Mouse (Mus musculus) intestine, postnatal 0 days (tissue): Measurements from ENCODE around the gene Fam107a. TPM values are rescaled to one million over a fixed set of nuclear protein-coding genes. Genes with fewer than 3 reads are reported as not detected.

Experiments
- ATAC-seq: fragments of 200-750 bp; cut with Nextera tagmentation; 2 replicates; pipeline ENCODE4 v1.8.0; 2017; ENCODE audit warnings: mild to moderate bottlenecking, moderate TSS enrichment, moderate library complexity
- H3K27ac ChIP-seq: fragments of 300-500 bp; sonication (generic); 2 replicates; pipeline ENCODE4 v1.5.1; 2014; ENCODE audit warnings: mild to moderate bottlenecking, low read depth, low read length, moderate library complexity
- H3K27me3 ChIP-seq: fragments of 300-500 bp; sonication (generic); replicated peaks from 2 replicates; pipeline ENCODE4 v1.6.1; 2014; ENCODE audit warnings: low read length, mixed read lengths; ENCODE audit not compliant: control insufficient read depth, insufficient read depth
- H3K36me3 ChIP-seq: fragments of 300-500 bp; sonication (generic); 2 replicates; pipeline ENCODE4 v1.6.1; 2014; ENCODE audit warnings: mild to moderate bottlenecking, moderate library complexity; ENCODE audit not compliant: control insufficient read depth, insufficient read depth
- H3K4me1 ChIP-seq: fragments of 300-500 bp; sonication (generic); replicated peaks from 2 replicates; pipeline ENCODE4 v1.6.1; 2014; ENCODE audit warnings: antibody characterized with exemption, low read length, mixed read lengths; ENCODE audit not compliant: control insufficient read depth, insufficient read depth
- H3K4me2 ChIP-seq: fragments of 300-500 bp; sonication (generic); replicated peaks from 2 replicates; pipeline ENCODE4 v1.6.1; 2014; ENCODE audit warnings: low read depth, mild to moderate bottlenecking, moderate library complexity
- H3K4me3 ChIP-seq: fragments of 300-500 bp; sonication (generic); 2 replicates; pipeline ENCODE4 v1.5.1; 2014; ENCODE audit warnings: low read depth, low read length
- H3K9ac ChIP-seq: fragments of 300-500 bp; sonication (generic); 2 replicates; pipeline ENCODE4 v1.6.1; 2014; ENCODE audit warnings: mild to moderate bottlenecking, low read depth, low read length
- H3K9me3 ChIP-seq: fragments of 300-500 bp; sonication (generic); 2 replicates; pipeline ENCODE4 v1.6.1; 2016; ENCODE audit warnings: mixed run types; ENCODE audit not compliant: control insufficient read depth
- CTCF ChIP-seq: sonication (generic); IDR thresholded peaks from 2 replicates; pipeline ENCODE4 v1.5.1; 2016; ENCODE audit warnings: low read depth, mild to moderate bottlenecking, control low read depth, antibody characterized with exemption, moderate library complexity
- WGBS: fragments of 180-500 bp; shearing (Covaris S2); extraction: QIAGEN DNeasy Blood & Tissue Kit; methylation state at CpG from one replicate; pipeline ENCODE4 v1.1.7; 2014; 5-methylcytosine and 5-hydroxymethylcytosine counted together
- polyA plus RNA-seq: library from polyadenylated mRNA; unstranded; fragments of >200 nt; fragmentation: Nextera tagmentation; extraction: Ambion mirVana; gene quantifications from 2 replicates; pipeline ENCODE4 v1.2.1, GENCODE M21; 2015

Fam107a gene
- polyA plus RNA-seq, 1 experiment from 2014 or later, result 0.16 TPM

- ATAC-seq, result no peak
- Histone ChIP-seq H3K4me3 (no peak overlapping the region), H3K9ac (no peak overlapping the region), H3K36me3 (no peaks in the 10 kb centered on the region), H3K4me1 (0 out of 2 replicates have a peak, but pooled peaks cover 2% of the 10 kb centered on the region), H3K9me3 (no peaks in the 10 kb centered on the region), H3K4me2 (no peak overlapping the region), H3K27ac (no peak overlapping the region), H3K27me3 (no peaks in the 10 kb centered on the region)
- TF ChIP-seq CTCF, result no peak
- WGBS, result 64% methylated on average over 5 of the region's 5 CpGs
Observed at GRCm38 (mm10) chr14:8260214-8260613, 57.6 kb downstream of the Fam107a start.

DNA sequence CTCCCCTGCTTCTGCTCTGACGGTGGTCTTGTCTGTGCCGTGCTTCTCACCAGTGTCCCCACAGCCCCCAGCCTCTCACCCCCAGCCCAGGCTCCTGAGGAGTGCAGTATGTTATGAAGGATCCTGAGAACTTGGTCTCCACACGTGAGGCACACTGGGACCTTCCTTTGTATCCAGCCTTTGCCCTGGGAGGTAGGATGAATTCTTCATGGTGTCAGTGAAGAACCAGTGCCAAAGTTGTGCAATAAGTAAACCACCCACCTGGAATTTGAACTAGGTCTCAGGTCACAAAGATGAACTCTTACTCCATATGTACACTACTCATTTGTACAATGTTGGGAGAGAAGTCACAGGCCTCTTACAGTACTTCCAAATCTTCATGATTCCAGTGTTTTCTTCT, 58.7 kb downstream of the Fam107a start, which contains the start of gene Acox2:
Gene Acox2, minus strand, starts transcription at position 188 of the 400 bp plus-strand sequence.
- no peak for TF ChIP-seq CTCF
- Histone ChIP-seq H3K27me3 (no peaks in the 10 kb centered on the region), H3K36me3 (no peaks in the 10 kb centered on the region), H3K4me1 (0 out of 2 replicates have a peak, but pooled peaks cover 2% of the 10 kb centered on the region), H3K27ac (peak within 1 kb of the TSS; percentile 64), H3K4me2 (peak within 1 kb of the TSS; percentile 25), H3K9me3 (no peaks in the 10 kb centered on the region), H3K4me3 (no peak within 1 kb of the TSS), H3K9ac (0 out of 2 replicates have a peak within 1 kb of the TSS, but pooled peaks have one; percentile 3)
- ATAC-seq, result peak; percentile 55
- WGBS, result 63% methylated on average over 3 of the region's 3 CpGs

- WGBS, result 43% methylated on average over 3 of the region's 3 CpGs
- no peaks in the 10 kb centered on the region for H3K27me3 ChIP-seq
- 0 out of 2 replicates have a peak overlapping the region, but pooled peaks have one; percentile 25 for H3K4me2 ChIP-seq
- H3K27ac ChIP-seq, result peak overlapping the region; percentile 64; the same call in 1 of the 2 replicates
- no peaks in the 10 kb centered on the region for H3K9me3 ChIP-seq
- peak; percentile 95 for ATAC-seq
- no peak overlapping the region for H3K9ac ChIP-seq
- no peaks in the 10 kb centered on the region for H3K36me3 ChIP-seq
- no peak overlapping the region for H3K4me3 ChIP-seq
- 0 out of 2 replicates have a peak, but pooled peaks cover 2% of the 10 kb centered on the region for H3K4me1 ChIP-seq
- no peak for TF ChIP-seq CTCF
Observed at GRCm38 (mm10) chr14:8258752-8259151, 59.1 kb downstream of the Fam107a start.

DNA sequence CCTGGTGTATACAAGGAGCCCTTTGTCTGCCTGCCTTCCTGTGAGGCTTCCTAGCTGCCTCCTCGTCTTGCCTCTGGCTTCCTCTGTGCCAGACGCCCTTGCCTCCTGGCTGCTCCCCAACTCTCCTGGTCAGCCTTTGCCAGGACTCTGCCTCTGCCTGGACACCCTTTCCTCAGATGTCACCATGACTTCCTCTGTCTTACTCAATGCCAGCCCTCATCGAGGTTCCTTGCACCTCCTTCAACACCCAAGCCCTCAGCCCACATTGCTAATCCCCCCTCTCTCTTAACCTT, 59.5 kb downstream of the Fam107a start:
- WGBS, result 46% methylated on average over 3 of the region's 3 CpGs
- Histone ChIP-seq H3K36me3 (no peaks in the 10 kb centered on the region), H3K4me3 (no peak overlapping the region), H3K4me1 (0 out of 2 replicates have a peak, but pooled peaks cover 2% of the 10 kb centered on the region), H3K4me2 (peak overlapping the region; percentile 25), H3K9ac (0 out of 2 replicates have a peak overlapping the region, but pooled peaks have one; percentile 3), H3K27ac (peak overlapping the region; percentile 64), H3K9me3 (no peaks in the 10 kb centered on the region), H3K27me3 (no peaks in the 10 kb centered on the region)
- ATAC-seq, result no peak
- TF ChIP-seq CTCF, result no peak

GRCm38 (mm10) chr14:8257521-8258334, 60.1 kb downstream of the Fam107a start:
- no peaks in the 10 kb centered on the region for H3K9me3 ChIP-seq
- no peak overlapping the region for H3K4me3 ChIP-seq
- peak overlapping the region; percentile 25 for H3K4me2 ChIP-seq
- 0 out of 2 replicates have a peak overlapping the region, but pooled peaks have one; percentile 3 for H3K9ac ChIP-seq
- peak; percentile 37; the same call in 1 of the 2 replicates for ATAC-seq
- no peak for TF ChIP-seq CTCF
- H3K27me3 ChIP-seq, result no peaks in the 10 kb centered on the region
- H3K36me3 ChIP-seq, result no peaks in the 10 kb centered on the region
- H3K27ac ChIP-seq, result peak overlapping the region; percentile 64
- H3K4me1 ChIP-seq, result 0 out of 2 replicates have a peak, but pooled peaks cover 2% of the 10 kb centered on the region
- 37% methylated on average over 7 of the region's 7 CpGs for WGBS

DNA sequence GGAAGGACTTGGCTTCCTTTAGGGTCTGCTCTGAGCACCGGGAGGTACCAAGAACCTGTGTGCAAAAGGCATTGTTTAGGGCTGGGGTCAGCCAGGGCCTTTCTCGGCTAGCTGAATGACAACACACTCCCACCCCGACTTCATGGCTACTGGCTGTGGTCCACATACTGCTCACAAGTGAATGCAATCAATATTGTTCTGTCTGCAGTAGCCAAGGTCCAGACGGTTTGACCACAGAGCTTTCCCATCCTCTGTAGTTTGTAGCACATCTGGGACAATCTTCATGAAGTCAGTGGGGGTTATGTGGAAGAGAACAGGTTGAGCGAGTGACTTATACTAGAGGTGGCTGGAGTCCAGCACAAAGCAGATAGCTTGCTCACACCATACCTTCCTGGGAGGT, 60.9 kb downstream of the Fam107a start:
- Histone ChIP-seq H3K36me3 (no peaks in the 10 kb centered on the region), H3K4me1 (0 out of 2 replicates have a peak, but pooled peaks cover 2% of the 10 kb centered on the region), H3K9ac (no peak overlapping the region), H3K27me3 (no peaks in the 10 kb centered on the region), H3K4me2 (no peak overlapping the region), H3K27ac (no peak overlapping the region), H3K9me3 (no peaks in the 10 kb centered on the region), H3K4me3 (no peak overlapping the region)
- 62% methylated on average over 5 of the region's 5 CpGs for WGBS
- ATAC-seq, result no peak
- no peak for TF ChIP-seq CTCF
